Comparison of ENCODE assay signal across 8 mouse cellular contexts in genomic region chr10:122717754-122718415, GRCm38 (mm10). TPM values are rescaled to one million over a fixed set of nuclear protein-coding genes. Genes with fewer than 3 reads are reported as not detected.
DNase-seq lines count a peak whose midpoint lies in the region; ATAC-seq and TF ChIP-seq lines count a peak whose summit lies in the region.
"Had no signal": no experiment of that assay in that cellular context is flagged by ENCODE, and none has a peak within 500 bp of the region (broad histone marks: within the 10 kb centered on the region; RNA-seq: fewer than 3 reads in every experiment).

No protein-coding gene starts in this region.

- peak overlapping the region; percentile 32; the same call in 1 of the 2 replicates for H3K27ac ChIP-seq in thymus, adult 2 months (ENCODE audit: control insufficient read depth, insufficient read depth, low read length)
- H3K27ac ChIP-seq in liver, embryonic 12.5 days: no peak overlapping the region
- H3K27ac ChIP-seq: liver, embryonic 14.5 days had no signal

- no peak for TF ChIP-seq POLR2A in thymus, adult 2 months (IDR thresholded peaks at IDR 0.05; ENCODE audit: control insufficient read depth, extremely low read depth, insufficient read depth, low read length, poor library complexity)

- H3K27me3 ChIP-seq in thymus, adult 2 months (ENCODE audit: control insufficient read depth, insufficient read depth, low read length): no peaks in the 10 kb centered on the region
- no peaks in the 10 kb centered on the region for H3K27me3 ChIP-seq in liver, embryonic 12.5 days (replicated peaks)

- no peaks in the 10 kb centered on the region for H3K9me3 ChIP-seq in liver, embryonic 12.5 days (replicated peaks)

- no peak overlapping the region for H3K4me2 ChIP-seq in liver, embryonic 12.5 days

- H3K4me1 ChIP-seq in thymus, adult 2 months (replicated peaks; ENCODE audit: control insufficient read depth, insufficient read depth, low read length): peaks cover 24% of the 10 kb centered on the region
- no peaks in the 10 kb centered on the region for H3K4me1 ChIP-seq in liver, embryonic 12.5 days

- no peak for ATAC-seq in liver, embryonic 12.5 days

- TF ChIP-seq CTCF in thymus, adult 2 months (IDR thresholded peaks at IDR 0.05; ENCODE audit: borderline replicate concordance, control insufficient read depth, extremely low read depth, insufficient read depth, low read length, poor library complexity): no peak

- H3K36me3 ChIP-seq in thymus, adult 2 months (ENCODE audit: control insufficient read depth, insufficient read depth, low read length): no peaks in the 10 kb centered on the region; the same call in 1 of the 2 replicates
- H3K36me3 ChIP-seq in liver, embryonic 12.5 days: no peaks in the 10 kb centered on the region

- WGBS in thymus, adult 2 months: 20% methylated on average over 14 of the region's 14 CpGs
- 77% methylated on average over 14 of the region's 14 CpGs for WGBS in liver, embryonic 12.5 days (ENCODE audit: insufficient replicate concordance)

- H3K4me3 ChIP-seq in thymus, adult 2 months (ENCODE audit: control insufficient read depth, insufficient read depth, low read length): no peak overlapping the region; the same call in 1 of the 2 replicates
- no peak overlapping the region for H3K4me3 ChIP-seq in liver, embryonic 12.5 days

- no peak overlapping the region for H3K9ac ChIP-seq in liver, embryonic 12.5 days
- H3K9ac ChIP-seq: liver, embryonic 14.5 days had no signal

- DNase-seq in thymus, adult 2 months: peak; percentile 23
- no peak for DNase-seq in thymus, adult 18-20 months
- DNase-seq in embryo, embryonic 11 days: peak; percentile 27
- peak; percentile 39 to 78 for DNase-seq in left cerebral cortex, adult 9 months (ENCODE audit: low spot score in 2 of 2)
- no peak for DNase-seq in urinary bladder, postnatal 14 days (ENCODE audit: low spot score)
- no peak for DNase-seq in heart, adult 18-20 months

RNA-seq across cellular contexts. Expression of gene Ppm1h, which starts 39.3 kb away (rescaled TPM):
- polyA plus RNA-seq in thymus, adult 2 months (2012; rRNA removed): 61.7 and 67.1 TPM in 2 replicates
- polyA plus RNA-seq in liver, embryonic 12.5 days (2016; fragmentation: Nextera tagmentation; extraction: Ambion mirVana): 1.6 TPM in 2 replicates
- total RNA-seq in heart, adult 18-20 months (2021): 1 to 10 TPM; 6.9 to 7.3 TPM

Comparison
In these comparisons a context has a peak if more than half of its experiments do, and no peak if none do; other contexts are left out.
1. DNase-seq: peak in thymus, adult 2 months (single experiment), embryo, embryonic 11 days (single experiment) and left cerebral cortex, adult 9 months (2 of 2); none in thymus, adult 18-20 months (0 of 2), urinary bladder, postnatal 14 days (single experiment) and heart, adult 18-20 months (0 of 2).
2. RNA of gene Ppm1h, which starts 39.3 kb away (polyA plus RNA-seq): 61.7 to 67.1 TPM in thymus, adult 2 months; 1.6 TPM in liver, embryonic 12.5 days; every median in the first group is over 10 times any median in the second.